Mouse (Mus musculus) small intestine, adult 2 months (tissue): ENCODE measurements at regions not wholly inside any gene's neighbourhood (a gene's known extent, or its start where the extent isn't known, plus 50 kb on each side); places are given as distances from the start of the nearest gene placed in this dataset.

Experiments
- CTCF ChIP-seq: fragments of 200-500 bp; IDR thresholded peaks from 2 replicates; pipeline ENCODE4 v1.5.1; 2012; ENCODE audit warnings: low read depth, mild to moderate bottlenecking, control low read depth, inconsistent platforms, low read length, moderate library complexity, mixed read lengths; ENCODE audit not compliant: insufficient replicate concordance, insufficient read length; ENCODE audit errors: extremely low read depth
- POLR2A ChIP-seq: fragments of 200-500 bp; IDR thresholded peaks from 2 replicates; pipeline ENCODE4 v1.6.1; 2012; ENCODE audit warnings: low read depth, mild to moderate bottlenecking, control low read depth, inconsistent platforms, low read length, moderate library complexity

DNA sequence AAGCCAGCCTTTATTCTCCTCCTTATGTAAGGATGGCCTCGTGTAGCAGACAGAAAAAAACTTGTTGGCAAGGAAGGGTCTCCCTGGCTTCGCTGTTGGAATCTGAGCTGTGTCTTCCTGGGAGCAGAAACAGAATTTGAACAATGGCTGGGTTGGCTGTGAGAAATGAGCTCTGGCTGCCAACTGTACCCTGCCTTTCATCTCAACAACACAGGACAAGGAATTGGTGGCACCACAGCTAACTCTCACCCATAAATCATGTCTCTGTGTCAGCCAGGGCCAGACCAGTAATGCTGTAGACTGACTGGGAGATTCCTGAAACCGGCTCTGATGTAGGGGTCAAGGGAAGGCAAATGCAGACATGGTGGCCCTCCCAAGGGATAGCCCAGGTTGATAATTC is 189.5 kb upstream of the BB014433 start:
- TF ChIP-seq CTCF (no peak), POLR2A (no peak)
